Mouse (Mus musculus) heart, embryonic 10.5 days (tissue): ENCODE results near the gene Zfp683. TPM values are rescaled to one million over a fixed set of nuclear protein-coding genes. Genes with fewer than 3 reads are reported as not detected.

ENCODE experiments used
- DNase-seq: peaks from one replicate; pipeline ENCODE4 v3.0.0-alpha.2; 2017; ENCODE audit warnings: low spot score
- H3K27ac ChIP-seq: fragments of 300-500 bp; sonication (generic); 2 replicates; pipeline ENCODE4 v1.5.1; 2016; ENCODE audit warnings: mild to moderate bottlenecking
- H3K27me3 ChIP-seq: fragments of 300-500 bp; sonication (generic); 2 replicates; pipeline ENCODE4 v1.6.1; 2016; ENCODE audit warnings: mild to moderate bottlenecking; ENCODE audit not compliant: poor library complexity, insufficient read depth, severe bottlenecking
- H3K36me3 ChIP-seq: fragments of 300-500 bp; sonication (generic); 2 replicates; pipeline ENCODE4 v1.6.1; 2016; ENCODE audit warnings: mild to moderate bottlenecking, moderate library complexity
- H3K4me1 ChIP-seq: fragments of 300-500 bp; sonication (generic); 2 replicates; pipeline ENCODE4 v1.6.1; 2016; ENCODE audit warnings: mild to moderate bottlenecking
- H3K4me3 ChIP-seq: fragments of 300-500 bp; sonication (generic); 2 replicates; pipeline ENCODE4 v1.5.1; 2016; ENCODE audit warnings: mild to moderate bottlenecking, moderate library complexity
- H3K9me3 ChIP-seq: fragments of 300-500 bp; sonication (generic); 2 replicates; pipeline ENCODE4 v1.6.1; 2016; ENCODE audit warnings: mild to moderate bottlenecking, moderate library complexity
- WGBS: fragments of 180-500 bp; shearing (Covaris S2); methylation state at CpG from one replicate; pipeline ENCODE4 v1.1.7; 2016; 5-methylcytosine and 5-hydroxymethylcytosine counted together
- polyA plus RNA-seq: library from polyadenylated mRNA; unstranded; fragments of >200 nt; fragmentation: Nextera tagmentation; extraction: Ambion mirVana; gene quantifications from 2 replicates; pipeline ENCODE4 v1.2.1, GENCODE M21; 2016

Gene Zfp683
- polyA plus RNA-seq, 1 experiment from 2014 or later = not detected

DNA sequence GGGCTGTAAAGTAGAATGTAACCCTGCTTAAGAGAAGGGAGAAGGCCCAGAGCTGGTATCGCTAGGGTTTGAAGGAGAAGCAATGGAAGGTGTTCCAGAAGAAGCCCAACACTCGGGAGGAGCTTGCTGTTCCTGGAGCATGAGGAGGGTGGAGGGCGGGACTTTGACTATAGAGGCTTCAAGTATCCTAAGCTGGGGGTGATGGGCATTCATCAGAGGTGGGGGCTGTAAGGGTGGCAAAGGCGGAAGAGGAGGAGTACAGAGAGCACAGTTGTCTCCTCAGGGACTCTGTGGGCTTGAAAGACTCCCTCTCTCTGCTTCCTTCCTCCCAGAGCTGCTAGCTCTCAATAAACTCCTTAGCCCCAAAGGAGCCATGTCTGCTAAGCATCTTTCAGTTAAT, 46.6 kb downstream of the Zfp683 start:
- H3K4me1 ChIP-seq = peaks cover 12% of the 10 kb centered on the region
- 71% methylated on average over 4 of the region's 4 CpGs for WGBS
- H3K9me3 ChIP-seq = no peaks in the 10 kb centered on the region
- no peaks in the 10 kb centered on the region for H3K27me3 ChIP-seq
- no peak overlapping the region for H3K27ac ChIP-seq
- H3K36me3 ChIP-seq = no peaks in the 10 kb centered on the region
- DNase-seq = no peak
- H3K4me3 ChIP-seq = no peak overlapping the region

DNA sequence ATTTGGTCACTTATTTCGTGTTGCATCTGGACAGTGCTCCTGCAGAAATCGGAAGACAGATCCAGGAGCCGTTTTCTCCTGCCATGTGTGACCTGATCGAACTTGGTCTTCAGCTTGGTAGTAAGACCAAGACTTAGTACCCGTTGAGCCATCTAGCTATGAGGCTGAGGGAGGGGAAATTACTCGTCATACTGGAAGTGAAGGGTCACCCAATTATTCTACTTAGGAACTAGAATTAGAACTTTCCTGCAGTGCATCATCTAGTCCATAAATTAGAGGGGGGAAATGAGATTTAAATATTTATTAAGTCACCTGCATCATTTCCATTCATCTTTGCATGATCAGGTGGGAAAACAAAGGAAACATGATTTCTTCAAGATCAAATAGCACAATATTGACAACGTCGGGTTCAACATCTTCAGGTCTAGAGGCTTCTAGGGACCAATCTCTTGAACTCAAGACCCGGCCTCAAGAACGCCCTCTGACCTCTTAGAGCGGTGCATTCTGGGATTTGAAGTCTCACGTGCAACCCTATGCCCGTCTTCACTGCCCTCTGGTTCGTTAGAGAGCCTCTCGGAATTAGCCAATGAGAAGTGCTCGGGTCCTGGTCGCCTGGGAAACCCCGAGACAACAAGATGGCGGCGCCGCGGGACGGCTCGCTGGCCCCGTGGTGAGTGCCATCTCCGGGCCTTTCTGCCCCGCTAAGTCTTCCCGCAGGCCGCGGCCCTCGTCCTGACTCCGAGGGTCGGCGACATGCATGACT, 48.5 kb downstream of the Zfp683 start, which contains the start of gene Ubxn11:
TSS of gene Ubxn11 (plus strand) at position 592 of the 763 bp plus-strand sequence.
- WGBS = 15% methylated on average over 34 of the region's 34 CpGs
- peak; percentile 97 for DNase-seq
- peaks cover 17% of the 10 kb centered on the region for H3K4me1 ChIP-seq
- H3K9me3 ChIP-seq = no peaks in the 10 kb centered on the region
- H3K27ac ChIP-seq = peak within 1 kb of the TSS; percentile 74
- no peaks in the 10 kb centered on the region for H3K36me3 ChIP-seq
- peak within 1 kb of the TSS; percentile 78 for H3K4me3 ChIP-seq
- no peaks in the 10 kb centered on the region for H3K27me3 ChIP-seq

DNA sequence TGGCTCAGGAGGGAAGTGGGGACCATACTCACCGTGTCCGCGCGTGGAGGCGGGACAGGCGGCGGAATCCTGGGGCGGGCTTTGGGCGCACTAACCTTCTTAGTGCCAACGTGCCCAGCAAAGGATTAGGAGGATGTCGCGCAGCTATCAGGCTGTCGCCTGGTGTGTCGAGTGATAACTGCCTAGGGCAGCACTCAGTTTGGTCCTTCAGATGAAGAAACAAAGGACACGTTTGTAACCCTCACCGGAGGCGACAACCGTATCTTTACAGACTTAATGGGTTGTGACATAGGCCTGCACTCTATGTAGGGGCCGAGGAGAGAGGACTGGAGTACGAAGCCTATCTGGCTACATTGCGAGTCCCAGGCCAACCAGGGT, 49.1 kb downstream of the Zfp683 start:
- WGBS = 3% methylated on average over 21 of the region's 21 CpGs
- H3K9me3 ChIP-seq = no peaks in the 10 kb centered on the region

DNA sequence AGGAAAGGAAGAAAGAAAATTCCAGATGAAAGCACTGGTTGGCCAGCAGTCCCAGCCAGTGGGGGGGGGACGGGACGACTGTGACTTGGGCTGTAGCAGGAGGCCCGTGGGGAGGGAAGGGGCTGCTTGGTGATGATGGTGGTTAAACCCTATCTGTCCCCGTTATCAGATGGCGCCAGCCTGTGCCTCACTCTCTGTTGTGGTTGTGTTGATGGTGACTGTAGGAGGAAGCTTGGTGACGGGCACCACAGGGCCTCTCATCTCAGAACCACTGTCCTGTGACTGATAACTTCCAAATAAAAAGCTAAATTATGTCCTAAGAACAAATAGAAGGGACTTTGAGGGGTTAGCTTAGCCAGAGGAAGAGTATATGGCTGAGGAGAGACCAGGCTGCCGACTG, 52.5 kb downstream of the Zfp683 start:
- Histone ChIP-seq H3K36me3 (no peaks in the 10 kb centered on the region), H3K4me1 (peaks cover 40% of the 10 kb centered on the region), H3K27ac (no peak overlapping the region), H3K27me3 (no peaks in the 10 kb centered on the region), H3K9me3 (no peaks in the 10 kb centered on the region), H3K4me3 (no peak overlapping the region)
- 57% methylated on average over 7 of the region's 7 CpGs for WGBS
- DNase-seq = no peak

More for the DNA sequence above, 49.1 kb downstream of the Zfp683 start:
- Histone ChIP-seq H3K4me3 (peak overlapping the region; percentile 78), H3K27me3 (no peaks in the 10 kb centered on the region), H3K27ac (peak overlapping the region; percentile 74), H3K36me3 (no peaks in the 10 kb centered on the region), H3K4me1 (peaks cover 17% of the 10 kb centered on the region)
- DNase-seq = no peak

DNA sequence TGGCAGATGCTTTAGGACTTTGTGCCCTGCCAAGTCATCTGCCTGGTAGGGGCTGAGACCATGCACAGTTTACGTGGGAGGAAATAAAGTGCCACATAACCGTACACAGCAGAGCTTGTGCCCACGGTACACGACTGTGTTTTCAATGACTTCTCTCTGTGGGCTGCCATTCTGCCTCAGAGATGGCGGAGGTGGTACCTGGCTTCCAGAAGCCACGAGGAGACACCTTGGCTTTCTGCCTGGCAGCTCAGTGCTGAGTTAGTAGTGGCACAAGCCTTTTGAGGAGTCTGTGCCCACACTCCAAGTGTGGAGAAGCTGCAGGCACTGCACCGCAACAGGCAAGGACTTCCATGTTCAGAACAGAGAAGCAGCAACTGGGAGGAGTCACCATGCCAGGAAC, 54.1 kb downstream of the Zfp683 start:
- no peak for DNase-seq
- Histone ChIP-seq H3K4me1 (peaks cover 52% of the 10 kb centered on the region), H3K27me3 (no peaks in the 10 kb centered on the region), H3K36me3 (no peaks in the 10 kb centered on the region), H3K4me3 (no peak overlapping the region), H3K27ac (no peak overlapping the region), H3K9me3 (no peaks in the 10 kb centered on the region)
- WGBS = 85% methylated on average over 7 of the region's 7 CpGs

DNA sequence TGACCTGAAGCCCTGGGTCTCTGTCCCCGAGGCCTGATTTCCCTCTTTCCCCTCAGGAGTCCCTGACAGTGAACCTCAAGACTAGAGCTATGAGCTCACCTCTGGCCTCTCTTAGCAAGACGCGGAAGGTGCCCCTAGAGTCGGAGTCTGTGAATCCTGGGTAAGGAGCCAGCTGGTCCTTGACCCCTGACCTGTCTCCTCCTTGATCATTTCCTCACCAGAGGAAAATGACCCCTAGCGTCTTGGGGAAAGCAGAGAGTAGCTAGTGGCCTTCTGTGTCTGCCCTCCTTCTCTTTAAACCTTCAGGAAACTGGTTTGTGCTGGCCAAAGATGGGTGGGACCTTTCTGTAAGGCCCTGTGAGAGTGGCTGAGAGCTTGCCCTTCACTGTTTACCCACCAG, 54.6 kb downstream of the Zfp683 start:
- Histone ChIP-seq H3K9me3 (no peaks in the 10 kb centered on the region), H3K36me3 (no peaks in the 10 kb centered on the region), H3K27me3 (no peaks in the 10 kb centered on the region), H3K4me1 (peaks cover 53% of the 10 kb centered on the region), H3K4me3 (no peak overlapping the region), H3K27ac (peak overlapping the region; percentile 24; the same call in 1 of the 2 replicates)
- 53% methylated on average over 5 of the region's 5 CpGs for WGBS
- no peak for DNase-seq

Other genes with a start within 250 kb of the Zfp683 start
- 31.1 and 39.9 TPM in 2 replicates for gene Rps6ka1, start 166.0 kb upstream of the Zfp683 start, polyA plus RNA-seq
- gene Hmgn2, start 85.2 kb upstream of the Zfp683 start, polyA plus RNA-seq = 2,048 and 2,274 TPM in 2 replicates
- 34.1 and 39.0 TPM in 2 replicates for gene Dhdds, start 52.9 kb upstream of the Zfp683 start, polyA plus RNA-seq
- gene Lin28a, start 35.0 kb upstream of the Zfp683 start, polyA plus RNA-seq = 4.4 and 12.4 TPM in 2 replicates
- gene Crybg2, start 7.0 kb downstream of the Zfp683 start, polyA plus RNA-seq = 0.78 and 2.7 TPM in 2 replicates
- gene Cd52, start 41.2 kb downstream of the Zfp683 start, polyA plus RNA-seq = 1.7 and 4.2 TPM in 2 replicates
- gene Ubxn11, start 48.7 kb downstream of the Zfp683 start, polyA plus RNA-seq = 2.6 and 2.9 TPM in 2 replicates
- gene Sh3bgrl3, start 75.0 kb downstream of the Zfp683 start, polyA plus RNA-seq = 188 and 243 TPM in 2 replicates
- 28.2 and 31.1 TPM in 2 replicates for gene Cep85, start 133.3 kb downstream of the Zfp683 start, polyA plus RNA-seq
- gene Gm7534, start 149.2 kb downstream of the Zfp683 start, polyA plus RNA-seq = not detected in 2 replicates
- gene Catsper4, start 173.5 kb downstream of the Zfp683 start, polyA plus RNA-seq = not detected in 2 replicates
- 1.2 TPM in 2 replicates for gene Cnksr1, start 184.6 kb downstream of the Zfp683 start, polyA plus RNA-seq
- 0.19 and 0.28 TPM in 2 replicates for gene E130218I03Rik, start 189.8 kb downstream of the Zfp683 start, polyA plus RNA-seq
- 13.3 and 15.3 TPM in 2 replicates for gene Zfp593, start 191.8 kb downstream of the Zfp683 start, polyA plus RNA-seq
- not detected in 2 replicates for gene Gm30191, start 193.1 kb downstream of the Zfp683 start, polyA plus RNA-seq
- gene Grrp1, start 200.3 kb downstream of the Zfp683 start, polyA plus RNA-seq = 6.3 and 8.8 TPM in 2 replicates
- 15.8 and 18.2 TPM in 2 replicates for gene Pdik1l, start 234.1 kb downstream of the Zfp683 start, polyA plus RNA-seq